Mouse (Mus musculus) heart, postnatal 0 days (tissue): ENCODE results near the gene Olfr488. TPM values are rescaled to one million over a fixed set of nuclear protein-coding genes. Genes with fewer than 3 reads are reported as not detected.
"Not testable (repeated sequence)": the region's sequence is repeated elsewhere in the genome, so short reads cannot be mapped to it uniquely, and the experiment has no call there.

Source experiments
- ATAC-seq: fragments of 200-750 bp; cut with Nextera tagmentation; 2 replicates; pipeline ENCODE4 v1.8.0; 2017; ENCODE audit warnings: low read depth, moderate number of reproducible peaks, moderate library complexity; ENCODE audit not compliant: insufficient read depth
- DNase-seq: peaks from one replicate; pipeline ENCODE4 v3.0.0-alpha.2; 2016; ENCODE audit warnings: low spot score
- H3K27ac ChIP-seq: fragments of 300-500 bp; sonication (generic); 2 replicates; pipeline ENCODE4 v1.5.1; 2014; ENCODE audit warnings: low read depth, mild to moderate bottlenecking
- H3K27me3 ChIP-seq: fragments of 300-500 bp; sonication (generic); 2 replicates; pipeline ENCODE4 v1.6.1; 2014; ENCODE audit warnings: low read length, mixed read lengths; ENCODE audit not compliant: control insufficient read depth, insufficient read depth
- H3K36me3 ChIP-seq: fragments of 300-500 bp; sonication (generic); replicated peaks from 2 replicates; pipeline ENCODE4 v1.6.1; 2014; ENCODE audit warnings: low read length, mixed read lengths; ENCODE audit not compliant: control insufficient read depth, insufficient read depth
- H3K4me1 ChIP-seq: fragments of 300-500 bp; sonication (generic); 2 replicates; pipeline ENCODE4 v1.6.1; 2014; ENCODE audit warnings: antibody characterized with exemption; ENCODE audit not compliant: control insufficient read depth, insufficient read depth
- H3K4me2 ChIP-seq: fragments of 300-500 bp; sonication (generic); 2 replicates; pipeline ENCODE4 v1.6.1; 2014; ENCODE audit warnings: low read depth, mild to moderate bottlenecking, low read length, moderate library complexity
- H3K4me3 ChIP-seq: fragments of 300-500 bp; sonication (generic); 2 replicates; pipeline ENCODE4 v1.5.1; 2014; ENCODE audit warnings: low read depth, low read length
- H3K9ac ChIP-seq: fragments of 300-500 bp; sonication (generic); replicated peaks from 2 replicates; pipeline ENCODE4 v1.6.1; 2014; ENCODE audit warnings: low read depth, low read length, mixed read lengths
- H3K9me3 ChIP-seq: fragments of 300-500 bp; sonication (generic); replicated peaks from 2 replicates; pipeline ENCODE4 v1.6.1; 2016; ENCODE audit warnings: low read length; ENCODE audit not compliant: control insufficient read depth
- CTCF ChIP-seq: IDR thresholded peaks from 2 replicates; pipeline ENCODE4 v1.5.1; 2016; ENCODE audit warnings: antibody characterized with exemption, control low read depth, low read depth
- EP300 ChIP-seq: IDR thresholded peaks from 2 replicates; pipeline ENCODE4 v1.6.1; 2016; ENCODE audit warnings: antibody characterized with exemption, low read depth
- WGBS: fragments of 180-500 bp; shearing (Covaris S2); extraction: QIAGEN DNeasy Blood & Tissue Kit; methylation state at CpG from one replicate; pipeline ENCODE4 v1.1.7; 2014; 5-methylcytosine and 5-hydroxymethylcytosine counted together
- polyA plus RNA-seq: library from polyadenylated mRNA; unstranded; fragments of >200 nt; fragmentation: Nextera tagmentation; extraction: Ambion mirVana; gene quantifications from 2 replicates; pipeline ENCODE4 v1.2.1, GENCODE M21; 2015
- total RNA-seq: library from RNA; depleted of rRNA; stranded (reverse); fragments of >200 nt; gene quantifications from 2 replicates; pipeline ENCODE4 v1.2.3, GENCODE M21; 2014; ENCODE audit warnings: low replicate concordance; rRNA removed

Olfr488 gene
- not detected in 2 replicates for total RNA-seq
- not detected in 2 replicates for polyA plus RNA-seq

DNA sequence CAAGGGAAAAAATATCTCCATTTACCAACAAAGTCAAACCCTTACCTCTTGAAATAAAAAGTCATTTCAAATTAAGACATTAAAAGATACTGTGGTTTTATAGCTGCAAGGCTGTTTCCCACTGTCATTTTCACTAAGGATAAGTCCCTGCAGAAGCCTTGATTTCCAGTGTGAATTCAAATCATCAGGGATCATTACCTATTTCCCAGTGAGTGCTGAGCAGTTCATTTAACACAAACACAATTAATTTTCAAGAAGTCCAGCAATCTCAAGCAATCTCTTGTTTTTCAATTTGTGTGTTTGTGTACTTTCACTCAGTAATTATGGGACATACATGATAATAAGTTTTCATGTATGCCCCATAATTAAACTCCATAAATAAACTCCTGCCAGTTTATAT lies at the start of gene Olfr488:
Gene Olfr488, minus strand, starts transcription at position 101 of the 400 bp plus-strand sequence.
- Histone ChIP-seq H3K4me1 (no peaks in the 10 kb centered on the region), H3K36me3 (no peaks in the 10 kb centered on the region), H3K4me2 (no peak within 1 kb of the TSS), H3K4me3 (no peak within 1 kb of the TSS), H3K27ac (no peak within 1 kb of the TSS), H3K27me3 (no peaks in the 10 kb centered on the region), H3K9me3 (no peaks in the 10 kb centered on the region), H3K9ac (no peak within 1 kb of the TSS)
- ATAC-seq, result no peak
- no peak for TF ChIP-seq EP300
- TF ChIP-seq CTCF, result no peak
- no peak for DNase-seq

DNA sequence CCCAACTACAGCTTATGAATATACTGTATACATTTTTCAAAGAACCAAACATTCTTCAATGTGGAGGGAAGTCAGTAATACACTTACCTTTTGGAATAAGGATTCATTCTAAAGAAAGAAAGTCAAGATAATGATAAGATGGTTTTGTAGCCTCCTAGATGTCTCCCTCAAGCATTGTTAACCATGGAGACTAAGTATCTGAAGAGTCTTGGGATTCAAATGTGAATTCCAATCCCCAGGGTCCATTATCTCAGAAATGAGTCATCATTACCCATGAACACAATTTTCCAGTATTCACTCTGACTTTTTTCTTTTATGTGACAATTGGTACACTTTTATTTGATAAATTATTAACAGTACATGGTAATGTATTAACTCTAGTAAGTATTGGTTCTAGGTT lies 30.7 kb upstream of the Olfr488 start, which contains the start of gene Olfr490:
Gene Olfr490, minus strand, starts transcription at position 101 of the 400 bp plus-strand sequence.
- Histone ChIP-seq H3K9me3 (0 out of 2 replicates have a peak, but pooled peaks cover 4% of the 10 kb centered on the region), H3K9ac (no peak within 1 kb of the TSS), H3K4me3 (no peak within 1 kb of the TSS), H3K27me3 (no peaks in the 10 kb centered on the region), H3K4me1 (no peaks in the 10 kb centered on the region), H3K36me3 (no peaks in the 10 kb centered on the region), H3K4me2 (no peak within 1 kb of the TSS), H3K27ac (no peak within 1 kb of the TSS)
- no peak for DNase-seq
- no peak for ATAC-seq
- no peak for TF ChIP-seq EP300
- TF ChIP-seq CTCF, result no peak

DNA sequence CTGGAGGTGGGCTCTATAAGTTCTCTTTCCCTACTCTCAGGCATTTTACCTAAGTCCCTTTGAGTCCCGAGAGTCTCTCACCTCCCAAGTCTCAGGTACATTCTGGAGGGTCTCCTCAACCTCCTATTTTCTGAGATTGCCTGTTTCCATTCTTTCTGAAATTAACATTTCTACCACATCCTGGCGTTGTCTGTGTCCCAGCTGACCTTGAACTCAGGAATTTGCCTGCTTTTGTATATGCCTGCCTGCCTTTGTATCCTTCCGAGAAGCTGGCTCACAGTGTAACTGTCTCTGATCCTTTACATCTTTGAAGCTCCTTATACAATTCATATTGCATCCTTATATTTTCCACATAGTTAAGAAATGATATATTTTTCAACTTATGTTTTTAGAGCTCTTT lies 24.6 kb downstream of the Olfr488 start:
- Histone ChIP-seq H3K4me1 (no peaks in the 10 kb centered on the region), H3K9ac (no peak overlapping the region), H3K27me3 (no peaks in the 10 kb centered on the region), H3K27ac (no peak overlapping the region), H3K4me2 (no peak overlapping the region), H3K4me3 (no peak overlapping the region), H3K36me3 (no peaks in the 10 kb centered on the region), H3K9me3 (0 out of 2 replicates have a peak, but pooled peaks cover 7% of the 10 kb centered on the region)
- 51% methylated on average over 3 of the region's 3 CpGs for WGBS
- TF ChIP-seq EP300 (no peak), CTCF (no peak)
- DNase-seq (no peak), ATAC-seq (no peak)

DNA sequence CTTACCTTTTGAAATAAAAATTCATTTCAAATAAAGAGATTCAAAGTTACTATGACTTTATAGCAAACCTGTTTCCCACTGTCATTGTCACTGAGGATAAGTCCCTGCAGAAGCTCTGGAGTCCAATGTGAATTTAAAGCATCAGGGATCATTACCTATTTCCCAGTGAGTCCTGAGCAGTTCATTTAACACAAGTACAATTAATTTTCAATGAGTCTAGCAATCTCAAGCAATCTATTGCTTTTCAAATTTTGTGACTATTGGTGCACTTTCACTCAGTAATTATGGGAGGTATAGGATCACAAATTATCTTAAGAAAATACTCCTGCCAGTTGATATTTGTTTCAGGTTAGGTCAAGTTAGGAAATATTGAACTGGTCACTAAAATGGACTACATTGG lies 43.6 kb downstream of the Olfr488 start, which contains the start of gene Olfr487:
Gene Olfr487, minus strand, starts transcription at position 101 of the 400 bp plus-strand sequence.
- DNase-seq, ATAC-seq, H3K9ac ChIP-seq, H3K4me2 ChIP-seq, H3K27ac ChIP-seq, H3K36me3 ChIP-seq, H3K4me1 ChIP-seq, H3K27me3 ChIP-seq, H3K9me3 ChIP-seq, H3K4me3 ChIP-seq: not testable (repeated sequence)

Other genes with a start within 250 kb of the Olfr488 start
- not detected in 2 replicates for gene Olfr478, start 224.4 kb downstream of the Olfr488 start, total RNA-seq
- not detected in 2 replicates for gene Olfr478, start 224.4 kb downstream of the Olfr488 start, polyA plus RNA-seq
- gene Olfr479, start 207.7 kb downstream of the Olfr488 start, total RNA-seq, result not detected in 2 replicates
- gene Olfr479, start 207.7 kb downstream of the Olfr488 start, polyA plus RNA-seq, result not detected in 2 replicates
- not detected in 2 replicates for gene Olfr480, start 191.0 kb downstream of the Olfr488 start, total RNA-seq
- gene Olfr480, start 191.0 kb downstream of the Olfr488 start, polyA plus RNA-seq, result not detected in 2 replicates
- not detected in 2 replicates for gene Olfr481, start 178.5 kb downstream of the Olfr488 start, total RNA-seq
- not detected in 2 replicates for gene Olfr481, start 178.5 kb downstream of the Olfr488 start, polyA plus RNA-seq
- not detected in 2 replicates for gene Olfr482, start 160.8 kb downstream of the Olfr488 start, total RNA-seq
- gene Olfr482, start 160.8 kb downstream of the Olfr488 start, polyA plus RNA-seq, result 0.05 TPM in 1 of 2 replicates, not detected in the other
- gene Olfr483, start 157.5 kb downstream of the Olfr488 start, total RNA-seq, result not detected in 2 replicates
- not detected in 2 replicates for gene Olfr483, start 157.5 kb downstream of the Olfr488 start, polyA plus RNA-seq
- gene Olfr484, start 130.9 kb downstream of the Olfr488 start, total RNA-seq, result not detected in 2 replicates
- gene Olfr484, start 130.9 kb downstream of the Olfr488 start, polyA plus RNA-seq, result not detected in 2 replicates
- not detected in 2 replicates for gene Olfr485, start 98.5 kb downstream of the Olfr488 start, total RNA-seq
- gene Olfr485, start 98.5 kb downstream of the Olfr488 start, polyA plus RNA-seq, result not detected in 2 replicates
- gene Olfr486, start 85.6 kb downstream of the Olfr488 start, total RNA-seq, result not detected in 2 replicates
- gene Olfr486, start 85.6 kb downstream of the Olfr488 start, polyA plus RNA-seq, result not detected in 2 replicates
- not detected in 2 replicates for gene Olfr487, start 43.7 kb downstream of the Olfr488 start, total RNA-seq
- not detected in 2 replicates for gene Olfr487, start 43.7 kb downstream of the Olfr488 start, polyA plus RNA-seq
- not detected in 2 replicates for gene Olfr490, start 30.6 kb upstream of the Olfr488 start, total RNA-seq
- not detected in 2 replicates for gene Olfr490, start 30.6 kb upstream of the Olfr488 start, polyA plus RNA-seq
- gene Olfr491, start 55.1 kb upstream of the Olfr488 start, total RNA-seq, result not detected in 2 replicates
- not detected in 2 replicates for gene Olfr491, start 55.1 kb upstream of the Olfr488 start, polyA plus RNA-seq
- gene Olfr492, start 65.3 kb upstream of the Olfr488 start, total RNA-seq, result not detected in 2 replicates
- gene Olfr492, start 65.3 kb upstream of the Olfr488 start, polyA plus RNA-seq, result not detected in 2 replicates
- not detected in 2 replicates for gene Olfr493, start 88.6 kb upstream of the Olfr488 start, total RNA-seq
- gene Olfr493, start 88.6 kb upstream of the Olfr488 start, polyA plus RNA-seq, result not detected in 2 replicates
- not detected in 2 replicates for gene Olfr494, start 107.0 kb upstream of the Olfr488 start, total RNA-seq
- not detected in 2 replicates for gene Olfr494, start 107.0 kb upstream of the Olfr488 start, polyA plus RNA-seq
- not detected in 2 replicates for gene Olfr495, start 134.8 kb upstream of the Olfr488 start, total RNA-seq
- gene Olfr495, start 134.8 kb upstream of the Olfr488 start, polyA plus RNA-seq, result not detected in 2 replicates
- not detected in 2 replicates for gene Olfr497, start 162.1 kb upstream of the Olfr488 start, total RNA-seq
- gene Olfr497, start 162.1 kb upstream of the Olfr488 start, polyA plus RNA-seq, result not detected in 2 replicates
- not detected in 2 replicates for gene Olfr498, start 207.0 kb upstream of the Olfr488 start, total RNA-seq
- not detected in 2 replicates for gene Olfr498, start 207.0 kb upstream of the Olfr488 start, polyA plus RNA-seq